Mouse (Mus musculus): ENCODE measurements around the gene Cdc42ep1. TPM values are rescaled to one million over a fixed set of nuclear protein-coding genes. Genes with fewer than 3 reads are reported as not detected.
A peak's percentile ranks its signal among the peaks of the same experiment; 100 is the strongest.

Gene Cdc42ep1
- total and polyA plus RNA-seq, 2 experiments from 2014 or later: 18.1 to 20.6 TPM

DNA sequence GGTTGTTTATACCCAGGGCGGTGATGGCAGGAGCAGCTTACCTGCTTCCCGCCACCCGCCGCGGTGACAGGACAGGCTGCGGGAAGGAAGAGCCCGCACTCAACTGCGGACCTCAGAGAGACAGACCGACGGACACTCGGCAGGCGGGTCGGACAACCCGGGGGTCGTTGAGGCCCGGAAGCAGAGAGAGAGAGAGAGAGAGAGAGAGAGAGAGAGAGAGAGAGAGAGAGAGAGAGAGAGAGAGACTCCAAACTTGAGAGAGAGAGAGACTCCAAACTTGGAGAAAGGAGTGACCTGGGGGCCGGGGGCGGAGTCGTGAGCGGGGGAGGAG, 57.0 kb downstream of the Cdc42ep1 start, which contains the start of gene Gm49510:
Gm49510 (plus strand) TSS at position 259 of the 331 bp plus-strand sequence.
- 3% methylated on average over 20 of the region's 20 CpGs for WGBS
- Histone ChIP-seq H3K4me1 (ENCODE audit: insufficient read depth, low read length) (peaks cover 10% of the 10 kb centered on the region; the same call in 1 of the 2 replicates), H3K9ac (replicated peaks; ENCODE audit: low read length) (peak within 1 kb of the TSS; percentile 37), H3K27me3 (ENCODE audit: insufficient read depth, low read length) (0 out of 2 replicates have a peak, but pooled peaks cover 3% of the 10 kb centered on the region), H3K9me3 (ENCODE audit: low read length) (no peaks in the 10 kb centered on the region), H3K36me3 (ENCODE audit: insufficient read depth, low read length) (no peaks in the 10 kb centered on the region), H3K4me2 (ENCODE audit: low read depth, low read length) (peak within 1 kb of the TSS; percentile 67), H3K4me3 (ENCODE audit: low read length) (peak within 1 kb of the TSS; percentile 39), H3K27ac (peak within 1 kb of the TSS; percentile 20; the same call in 1 of the 2 replicates)
- no peak for ATAC-seq
- DNase-seq (ENCODE audit: low spot score): no peak
- TF ChIP-seq CTCF (IDR thresholded peaks at IDR 0.05; ENCODE audit: low read depth): no peak

DNA sequence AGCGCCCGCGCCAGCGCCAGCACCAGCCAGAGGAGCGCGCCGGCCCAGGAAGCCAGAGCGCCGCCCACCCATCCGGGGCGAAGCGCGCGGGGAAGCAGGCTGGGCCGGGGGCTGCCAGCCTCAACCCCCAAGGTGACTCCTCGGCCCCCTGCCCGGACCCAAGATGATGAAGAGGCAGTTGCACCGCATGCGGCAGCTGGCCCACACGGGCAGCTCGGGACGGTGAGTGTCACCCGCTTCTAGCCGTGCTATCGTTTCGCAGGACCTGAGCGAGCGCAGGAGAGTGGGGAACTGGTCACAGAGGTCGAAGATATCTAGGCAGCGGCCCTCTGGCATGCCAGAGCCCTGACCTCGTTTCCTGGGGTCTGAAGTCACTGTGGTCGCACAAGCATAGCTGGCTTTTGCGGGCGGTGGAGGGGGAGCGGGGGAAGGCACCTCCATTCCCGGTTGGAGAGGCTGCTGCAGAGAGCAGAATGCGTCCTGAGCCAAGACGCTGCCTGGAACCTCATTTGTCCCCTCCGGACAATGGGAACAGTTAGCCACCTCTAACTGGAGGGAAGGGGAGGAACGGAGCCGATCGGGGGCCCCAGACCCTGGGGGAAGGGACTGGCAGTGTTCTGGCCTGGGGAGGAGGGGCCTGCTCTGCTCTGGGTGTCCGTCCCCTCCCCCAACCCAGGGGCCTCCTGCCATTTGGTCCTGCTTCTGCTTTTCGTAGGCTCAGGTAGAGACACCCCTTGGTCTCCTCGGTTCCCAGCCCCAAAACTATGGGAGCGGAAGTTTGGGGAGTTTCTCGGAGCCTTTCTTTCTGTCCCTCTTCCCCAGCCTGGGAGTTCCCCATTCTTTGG, 57.5 kb downstream of the Cdc42ep1 start, which contains the start of gene Sh3bp1:
Sh3bp1 (plus strand) TSS at position 29 of the 845 bp plus-strand sequence.
- Histone ChIP-seq H3K4me2 (ENCODE audit: low read depth, low read length) (peak within 1 kb of the TSS; percentile 67), H3K4me3 (ENCODE audit: low read length) (peak within 1 kb of the TSS; percentile 39), H3K9ac (replicated peaks; ENCODE audit: low read length) (peak within 1 kb of the TSS; percentile 37), H3K27me3 (ENCODE audit: insufficient read depth, low read length) (0 out of 2 replicates have a peak, but pooled peaks cover 3% of the 10 kb centered on the region), H3K27ac (peak within 1 kb of the TSS; percentile 20; the same call in 1 of the 2 replicates), H3K36me3 (ENCODE audit: insufficient read depth, low read length) (no peaks in the 10 kb centered on the region), H3K9me3 (ENCODE audit: low read length) (no peaks in the 10 kb centered on the region), H3K4me1 (ENCODE audit: insufficient read depth, low read length) (peaks cover 10% of the 10 kb centered on the region; the same call in 1 of the 2 replicates)
- DNase-seq (ENCODE audit: low spot score) (peak; percentile 57), ATAC-seq (no peak)
- no peak for TF ChIP-seq CTCF (IDR thresholded peaks at IDR 0.05; ENCODE audit: low read depth)
- 2% methylated on average over 44 of the region's 47 CpGs for WGBS

Small RNA genes lying within 50 kb of the gene (microRNA-seq; reads per million reads assigned to microRNA genes)
- gene Mir6955: 0.36 to 1.2 reads per million in 2 experiments

Other genes starting within 250 kb of the Cdc42ep1 start
- 6.4 and 6.8 TPM in 2 replicates for gene Cyth4, start 245.6 kb upstream of the Cdc42ep1 start, total RNA-seq (2014; rRNA removed)
- gene Cyth4, start 245.6 kb upstream of the Cdc42ep1 start, polyA plus RNA-seq (2015; fragmentation: Nextera tagmentation; extraction: Ambion mirVana): 5.7 and 7.2 TPM in 2 replicates
- 40.9 and 43.1 TPM in 2 replicates for gene Elfn2, start 123.9 kb upstream of the Cdc42ep1 start, total RNA-seq (2014; rRNA removed)
- 8.4 and 9.1 TPM in 2 replicates for gene Elfn2, start 123.9 kb upstream of the Cdc42ep1 start, polyA plus RNA-seq (2015; fragmentation: Nextera tagmentation; extraction: Ambion mirVana)
- gene Mfng, start 69.1 kb upstream of the Cdc42ep1 start, total RNA-seq (2014; rRNA removed): 12.7 and 15.2 TPM in 2 replicates
- 16.6 and 17.9 TPM in 2 replicates for gene Mfng, start 69.1 kb upstream of the Cdc42ep1 start, polyA plus RNA-seq (2015; fragmentation: Nextera tagmentation; extraction: Ambion mirVana)
- gene Card10, start 39.6 kb upstream of the Cdc42ep1 start, total RNA-seq (2014; rRNA removed): 0.94 and 1.4 TPM in 2 replicates
- gene Card10, start 39.6 kb upstream of the Cdc42ep1 start, polyA plus RNA-seq (2015; fragmentation: Nextera tagmentation; extraction: Ambion mirVana): 2.3 and 2.6 TPM in 2 replicates
- gene Lgals2, start 12.9 kb downstream of the Cdc42ep1 start, total RNA-seq (2014; rRNA removed): not detected in 2 replicates
- gene Lgals2, start 12.9 kb downstream of the Cdc42ep1 start, polyA plus RNA-seq (2015; fragmentation: Nextera tagmentation; extraction: Ambion mirVana): not detected in 2 replicates
- 40.0 and 47.1 TPM in 2 replicates for gene Gga1, start 34.6 kb downstream of the Cdc42ep1 start, total RNA-seq (2014; rRNA removed)
- 40.1 and 41.2 TPM in 2 replicates for gene Gga1, start 34.6 kb downstream of the Cdc42ep1 start, polyA plus RNA-seq (2015; fragmentation: Nextera tagmentation; extraction: Ambion mirVana)
- gene Gm49510, start 57.0 kb downstream of the Cdc42ep1 start, total RNA-seq (2014; rRNA removed): 0.72 TPM in 1 of 2 replicates, not detected in the other
- not detected in 2 replicates for gene Gm49510, start 57.0 kb downstream of the Cdc42ep1 start, polyA plus RNA-seq (2015; fragmentation: Nextera tagmentation; extraction: Ambion mirVana)
- gene Sh3bp1, start 57.1 kb downstream of the Cdc42ep1 start, total RNA-seq (2014; rRNA removed): 2.4 and 6.2 TPM in 2 replicates
- 4.4 and 5.5 TPM in 2 replicates for gene Sh3bp1, start 57.1 kb downstream of the Cdc42ep1 start, polyA plus RNA-seq (2015; fragmentation: Nextera tagmentation; extraction: Ambion mirVana)
- 300 and 339 TPM in 2 replicates for gene Pdxp, start 71.3 kb downstream of the Cdc42ep1 start, total RNA-seq (2014; rRNA removed)
- gene Pdxp, start 71.3 kb downstream of the Cdc42ep1 start, polyA plus RNA-seq (2015; fragmentation: Nextera tagmentation; extraction: Ambion mirVana): 124 and 141 TPM in 2 replicates
- 67.6 and 91.5 TPM in 2 replicates for gene Lgals1, start 84.1 kb downstream of the Cdc42ep1 start, total RNA-seq (2014; rRNA removed)
- 141 and 144 TPM in 2 replicates for gene Lgals1, start 84.1 kb downstream of the Cdc42ep1 start, polyA plus RNA-seq (2015; fragmentation: Nextera tagmentation; extraction: Ambion mirVana)
- 4.7 and 8.8 TPM in 2 replicates for gene Nol12, start 92.3 kb downstream of the Cdc42ep1 start, total RNA-seq (2014; rRNA removed)
- gene Nol12, start 92.3 kb downstream of the Cdc42ep1 start, polyA plus RNA-seq (2015; fragmentation: Nextera tagmentation; extraction: Ambion mirVana): 54.8 and 56.4 TPM in 2 replicates
- gene Triobp, start 105.1 kb downstream of the Cdc42ep1 start, total RNA-seq (2014; rRNA removed): 42.0 and 57.6 TPM in 2 replicates
- 19.0 and 20.7 TPM in 2 replicates for gene Triobp, start 105.1 kb downstream of the Cdc42ep1 start, polyA plus RNA-seq (2015; fragmentation: Nextera tagmentation; extraction: Ambion mirVana)
- gene H1f0, start 185.8 kb downstream of the Cdc42ep1 start, total RNA-seq (2014; rRNA removed): 211 and 233 TPM in 2 replicates
- gene H1f0, start 185.8 kb downstream of the Cdc42ep1 start, polyA plus RNA-seq (2015; fragmentation: Nextera tagmentation; extraction: Ambion mirVana): 259 and 272 TPM in 2 replicates
- 0.47 and 1.2 TPM in 2 replicates for gene Galr3, start 199.3 kb downstream of the Cdc42ep1 start, total RNA-seq (2014; rRNA removed)
- gene Galr3, start 199.3 kb downstream of the Cdc42ep1 start, polyA plus RNA-seq (2015; fragmentation: Nextera tagmentation; extraction: Ambion mirVana): 0.20 and 0.25 TPM in 2 replicates
- gene Ankrd54, start 220.3 kb downstream of the Cdc42ep1 start, total RNA-seq (2014; rRNA removed): 60.4 and 62.5 TPM in 2 replicates
- 36.7 and 42.4 TPM in 2 replicates for gene Ankrd54, start 220.3 kb downstream of the Cdc42ep1 start, polyA plus RNA-seq (2015; fragmentation: Nextera tagmentation; extraction: Ambion mirVana)
- gene Eif3l, start 232.6 kb downstream of the Cdc42ep1 start, total RNA-seq (2014; rRNA removed): 221 and 229 TPM in 2 replicates
- gene Eif3l, start 232.6 kb downstream of the Cdc42ep1 start, polyA plus RNA-seq (2015; fragmentation: Nextera tagmentation; extraction: Ambion mirVana): 163 and 164 TPM in 2 replicates

Data from hindbrain, postnatal 0 days (tissue).